Mouse (Mus musculus) CD8-positive naive resting alpha-beta T cell, adult 57 days (primary cell): Measurements from ENCODE around the gene BC107364. TPM values are rescaled to one million over a fixed set of nuclear protein-coding genes. Genes with fewer than 3 reads are reported as not detected.

Source experiments
- total RNA-seq: library from RNA; stranded (reverse); gene quantifications from one replicate; pipeline ENCODE4 v1.2.4, GENCODE M21; 2023

The BC107364 gene
- not detected for total RNA-seq

GRCm38 (mm10) chr3:96452262-96452661 is at the start of gene BC107364:
TSS of gene BC107364 (minus strand) at chr3:96452306.

Other genes starting within 250 kb of the BC107364 start
- 10.8 TPM for gene Bola1, start 232.6 kb downstream of the BC107364 start, total RNA-seq
- gene Hist2h2ab, start 232.4 kb downstream of the BC107364 start, total RNA-seq, result 1.8 TPM
- gene Hist2h2ac, start 231.4 kb downstream of the BC107364 start, total RNA-seq, result 48.7 TPM
- gene Hist2h2be, start 231.2 kb downstream of the BC107364 start, total RNA-seq, result 1.9 TPM
- 2.4 TPM for gene Hist2h3c2, start 213.2 kb downstream of the BC107364 start, total RNA-seq
- 338 TPM for gene Hist2h2aa2, start 212.0 kb downstream of the BC107364 start, total RNA-seq
- gene Hist2h2aa1, start 206.8 kb downstream of the BC107364 start, total RNA-seq, result 7.8 TPM
- not detected for gene Hist2h3c1, start 205.6 kb downstream of the BC107364 start, total RNA-seq
- 53.0 TPM for gene Hist2h4, start 189.0 kb downstream of the BC107364 start, total RNA-seq
- gene Hist2h3b, start 183.7 kb downstream of the BC107364 start, total RNA-seq, result 64.4 TPM
- gene Hist2h2bb, start 182.6 kb downstream of the BC107364 start, total RNA-seq, result 149 TPM
- 0.24 TPM for gene Fcgr1, start 158.3 kb downstream of the BC107364 start, total RNA-seq
- gene Hfe2, start 72.9 kb upstream of the BC107364 start, total RNA-seq, result not detected
- gene Txnip, start 105.7 kb upstream of the BC107364 start, total RNA-seq, result 382 TPM
- not detected for gene Gm16253, start 124.7 kb upstream of the BC107364 start, total RNA-seq
- gene Polr3gl, start 141.9 kb upstream of the BC107364 start, total RNA-seq, result 34.6 TPM
- gene Ankrd34a, start 144.3 kb upstream of the BC107364 start, total RNA-seq, result not detected
- not detected for gene Lix1l, start 148.8 kb upstream of the BC107364 start, total RNA-seq
- gene Rbm8a, start 177.6 kb upstream of the BC107364 start, total RNA-seq, result 87.7 TPM
- 26.4 TPM for gene Pex11b, start 183.1 kb upstream of the BC107364 start, total RNA-seq
- 0.18 TPM for gene Gm42957, start 183.2 kb upstream of the BC107364 start, total RNA-seq
- 2.7 TPM for gene Itga10, start 193.3 kb upstream of the BC107364 start, total RNA-seq
- not detected for gene Ankrd35, start 217.8 kb upstream of the BC107364 start, total RNA-seq
- 14.8 TPM for gene Pias3, start 244.1 kb upstream of the BC107364 start, total RNA-seq